Mouse (Mus musculus): ENCODE data around the gene Dusp23.

DNA sequence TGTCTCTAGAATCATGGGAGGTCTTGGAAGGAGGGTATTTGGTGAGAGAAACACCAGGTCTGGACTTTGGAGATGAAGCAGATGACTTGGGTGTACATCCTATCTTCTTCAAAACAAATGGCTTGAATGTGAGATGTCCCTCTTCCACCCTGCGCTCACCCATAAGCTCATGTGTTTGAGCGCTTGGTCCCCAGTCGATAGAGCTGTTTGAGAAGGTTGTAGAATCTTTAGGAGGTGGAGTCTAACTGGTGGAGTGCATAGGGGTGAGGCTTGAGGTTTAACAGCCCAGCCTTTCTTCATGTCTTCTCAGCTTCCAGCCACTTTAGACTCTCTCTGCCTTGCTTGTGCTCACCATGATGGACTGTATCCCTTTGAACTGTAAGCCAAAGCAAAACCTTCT is 6.5 kb downstream of the Dusp23 start:
- no peak for TF ChIP-seq USF1 (IDR thresholded peaks at IDR 0.05; ENCODE audit: low read depth)
- no peak for TF ChIP-seq CTCF (IDR thresholded peaks at IDR 0.05; ENCODE audit: control insufficient read depth, insufficient read depth, insufficient read length)
- no peak for TF ChIP-seq MYOD1 (IDR thresholded peaks at IDR 0.05; ENCODE audit: control insufficient read depth, insufficient read length, low read depth)
- TF ChIP-seq MAX (IDR thresholded peaks at IDR 0.05) = no peak
- TF ChIP-seq MYOG (IDR thresholded peaks at IDR 0.05; ENCODE audit: control insufficient read depth, extremely low read depth, insufficient read length) = no peak
- TF ChIP-seq FOSL1 (IDR thresholded peaks at IDR 0.05; ENCODE audit: insufficient read depth, low read length, poor library complexity, severe bottlenecking) = no peak

Data from C2C12 (cell line).